Mouse (Mus musculus): ENCODE results near the gene Dnase1. TPM values are rescaled to one million over a fixed set of nuclear protein-coding genes. Genes with fewer than 3 reads are reported as not detected.

Gene Dnase1
- polyA plus RNA-seq, 1 experiment = 0.77 TPM

GRCm38 (mm10) chr16:4021241-4021640 is 15.5 kb upstream of the Dnase1 start:
- Histone ChIP-seq H3K4me1 (replicated peaks; ENCODE audit: control insufficient read depth, insufficient read depth, low read length) (no peaks in the 10 kb centered on the region), H3K36me3 (ENCODE audit: control insufficient read depth, insufficient read depth, low read length) (no peaks in the 10 kb centered on the region), H3K27ac (ENCODE audit: control insufficient read depth, insufficient read depth, low read length) (no peak overlapping the region), H3K27me3 (ENCODE audit: control insufficient read depth, insufficient read depth, low read length) (no peaks in the 10 kb centered on the region), H3K4me3 (ENCODE audit: control insufficient read depth, insufficient read depth, low read length) (no peak overlapping the region)
- TF ChIP-seq CTCF (IDR thresholded peaks at IDR 0.05; ENCODE audit: borderline replicate concordance, control insufficient read depth, extremely low read depth, insufficient read depth, low read length, poor library complexity) = no peak
- TF ChIP-seq POLR2A (IDR thresholded peaks at IDR 0.05; ENCODE audit: control insufficient read depth, extremely low read depth, insufficient read depth, low read length, poor library complexity) = no peak
- no peak for DNase-seq
- WGBS = 91% methylated on average over 1 of the region's 1 CpGs

- no peak overlapping the region for H3K27ac ChIP-seq (ENCODE audit: control insufficient read depth, insufficient read depth, low read length)
- DNase-seq = no peak
- H3K36me3 ChIP-seq (ENCODE audit: control insufficient read depth, insufficient read depth, low read length) = no peaks in the 10 kb centered on the region
- TF ChIP-seq CTCF (IDR thresholded peaks at IDR 0.05; ENCODE audit: borderline replicate concordance, control insufficient read depth, extremely low read depth, insufficient read depth, low read length, poor library complexity) (no peak), POLR2A (IDR thresholded peaks at IDR 0.05; ENCODE audit: control insufficient read depth, extremely low read depth, insufficient read depth, low read length, poor library complexity) (no peak)
- no peaks in the 10 kb centered on the region for H3K4me1 ChIP-seq (replicated peaks; ENCODE audit: control insufficient read depth, insufficient read depth, low read length)
- 94% methylated on average over 4 of the region's 4 CpGs for WGBS
- no peak overlapping the region for H3K4me3 ChIP-seq (ENCODE audit: control insufficient read depth, insufficient read depth, low read length)
- no peaks in the 10 kb centered on the region for H3K27me3 ChIP-seq (ENCODE audit: control insufficient read depth, insufficient read depth, low read length)
Measured at GRCm38 (mm10) chr16:4022719-4023118, 14.0 kb upstream of the Dnase1 start.

- no peaks in the 10 kb centered on the region for H3K36me3 ChIP-seq (ENCODE audit: control insufficient read depth, insufficient read depth, low read length)
- no peak overlapping the region for H3K4me3 ChIP-seq (ENCODE audit: control insufficient read depth, insufficient read depth, low read length)
- no peaks in the 10 kb centered on the region for H3K4me1 ChIP-seq (replicated peaks; ENCODE audit: control insufficient read depth, insufficient read depth, low read length)
- no peak for TF ChIP-seq POLR2A (IDR thresholded peaks at IDR 0.05; ENCODE audit: control insufficient read depth, extremely low read depth, insufficient read depth, low read length, poor library complexity)
- TF ChIP-seq CTCF (IDR thresholded peaks at IDR 0.05; ENCODE audit: borderline replicate concordance, control insufficient read depth, extremely low read depth, insufficient read depth, low read length, poor library complexity) = no peak
- DNase-seq = no peak
- H3K27me3 ChIP-seq (ENCODE audit: control insufficient read depth, insufficient read depth, low read length) = no peaks in the 10 kb centered on the region
- H3K27ac ChIP-seq (ENCODE audit: control insufficient read depth, insufficient read depth, low read length) = no peak overlapping the region
- WGBS = 67% methylated on average over 1 of the region's 1 CpGs
Measured at GRCm38 (mm10) chr16:4026672-4027071, 10.1 kb upstream of the Dnase1 start.

- Histone ChIP-seq H3K27me3 (ENCODE audit: control insufficient read depth, insufficient read depth, low read length) (no peaks in the 10 kb centered on the region), H3K4me3 (ENCODE audit: control insufficient read depth, insufficient read depth, low read length) (no peak overlapping the region), H3K27ac (ENCODE audit: control insufficient read depth, insufficient read depth, low read length) (no peak overlapping the region), H3K4me1 (replicated peaks; ENCODE audit: control insufficient read depth, insufficient read depth, low read length) (no peaks in the 10 kb centered on the region), H3K36me3 (ENCODE audit: control insufficient read depth, insufficient read depth, low read length) (no peaks in the 10 kb centered on the region)
- TF ChIP-seq POLR2A (IDR thresholded peaks at IDR 0.05; ENCODE audit: control insufficient read depth, extremely low read depth, insufficient read depth, low read length, poor library complexity) = no peak
- no peak for TF ChIP-seq CTCF (IDR thresholded peaks at IDR 0.05; ENCODE audit: borderline replicate concordance, control insufficient read depth, extremely low read depth, insufficient read depth, low read length, poor library complexity)
- DNase-seq = no peak
- 89% methylated on average over 3 of the region's 3 CpGs for WGBS
Measured at GRCm38 (mm10) chr16:4027211-4027610, 9.5 kb upstream of the Dnase1 start.

GRCm38 (mm10) chr16:4029371-4029841 is 7.3 kb upstream of the Dnase1 start:
- no peak overlapping the region for H3K4me3 ChIP-seq (ENCODE audit: control insufficient read depth, insufficient read depth, low read length)
- no peak for DNase-seq
- no peaks in the 10 kb centered on the region for H3K27me3 ChIP-seq (ENCODE audit: control insufficient read depth, insufficient read depth, low read length)
- no peaks in the 10 kb centered on the region for H3K36me3 ChIP-seq (ENCODE audit: control insufficient read depth, insufficient read depth, low read length)
- TF ChIP-seq POLR2A (IDR thresholded peaks at IDR 0.05; ENCODE audit: control insufficient read depth, extremely low read depth, insufficient read depth, low read length, poor library complexity) (no peak), CTCF (IDR thresholded peaks at IDR 0.05; ENCODE audit: borderline replicate concordance, control insufficient read depth, extremely low read depth, insufficient read depth, low read length, poor library complexity) (no peak)
- no peaks in the 10 kb centered on the region for H3K4me1 ChIP-seq (replicated peaks; ENCODE audit: control insufficient read depth, insufficient read depth, low read length)
- WGBS = 85% methylated on average over 5 of the region's 5 CpGs
- no peak overlapping the region for H3K27ac ChIP-seq (ENCODE audit: control insufficient read depth, insufficient read depth, low read length)

- TF ChIP-seq POLR2A (IDR thresholded peaks at IDR 0.05; ENCODE audit: control insufficient read depth, extremely low read depth, insufficient read depth, low read length, poor library complexity) = no peak
- no peak for TF ChIP-seq CTCF (IDR thresholded peaks at IDR 0.05; ENCODE audit: borderline replicate concordance, control insufficient read depth, extremely low read depth, insufficient read depth, low read length, poor library complexity)
- Histone ChIP-seq H3K36me3 (ENCODE audit: control insufficient read depth, insufficient read depth, low read length) (no peaks in the 10 kb centered on the region), H3K27me3 (ENCODE audit: control insufficient read depth, insufficient read depth, low read length) (no peaks in the 10 kb centered on the region), H3K27ac (ENCODE audit: control insufficient read depth, insufficient read depth, low read length) (no peak overlapping the region), H3K4me3 (ENCODE audit: control insufficient read depth, insufficient read depth, low read length) (no peak overlapping the region), H3K4me1 (replicated peaks; ENCODE audit: control insufficient read depth, insufficient read depth, low read length) (no peaks in the 10 kb centered on the region)
- 98% methylated on average over 10 of the region's 10 CpGs for WGBS
- no peak for DNase-seq
Measured at GRCm38 (mm10) chr16:4030501-4030900, 6.2 kb upstream of the Dnase1 start.

All from thymus, adult 2 months (tissue).